Mouse (Mus musculus): Measurements from ENCODE around the gene Sdc1. TPM values are rescaled to one million over a fixed set of nuclear protein-coding genes. Genes with fewer than 3 reads are reported as not detected.

Gene Sdc1
- polyA plus RNA-seq, 1 experiment: 13.3 TPM

- Histone ChIP-seq H3K27ac (ENCODE audit: insufficient read depth, low read depth, low read length) (no peak overlapping the region), H3K36me3 (ENCODE audit: control insufficient read depth, insufficient read depth, low read length) (no peaks in the 10 kb centered on the region), H3K4me1 (ENCODE audit: control insufficient read depth, insufficient read depth, low read length) (no peaks in the 10 kb centered on the region), H3K27me3 (replicated peaks; ENCODE audit: control insufficient read depth, insufficient read depth, low read length) (no peaks in the 10 kb centered on the region), H3K4me3 (ENCODE audit: insufficient read depth, low read depth, low read length) (no peak overlapping the region)
- WGBS: 76% methylated on average over 7 of the region's 7 CpGs
- no peak for DNase-seq
- TF ChIP-seq POLR2A (IDR thresholded peaks at IDR 0.05; ENCODE audit: low read depth, low read length): no peak
- TF ChIP-seq CTCF (conservative IDR thresholded peaks at IDR 0.05; ENCODE audit: insufficient read depth, insufficient read length, low read depth, low read length): no peak
Measured at GRCm38 (mm10) chr12:8824995-8825703, 54.0 kb downstream of the Sdc1 start.

- Histone ChIP-seq H3K27me3 (replicated peaks; ENCODE audit: control insufficient read depth, insufficient read depth, low read length) (no peaks in the 10 kb centered on the region), H3K36me3 (ENCODE audit: control insufficient read depth, insufficient read depth, low read length) (no peaks in the 10 kb centered on the region), H3K4me1 (ENCODE audit: control insufficient read depth, insufficient read depth, low read length) (no peaks in the 10 kb centered on the region), H3K27ac (ENCODE audit: insufficient read depth, low read depth, low read length) (no peak overlapping the region), H3K4me3 (ENCODE audit: insufficient read depth, low read depth, low read length) (no peak overlapping the region)
- TF ChIP-seq CTCF (conservative IDR thresholded peaks at IDR 0.05; ENCODE audit: insufficient read depth, insufficient read length, low read depth, low read length) (no peak), POLR2A (IDR thresholded peaks at IDR 0.05; ENCODE audit: low read depth, low read length) (no peak)
- WGBS: 91% methylated on average over 9 of the region's 9 CpGs
- DNase-seq: no peak
Measured at GRCm38 (mm10) chr12:8827014-8827715, 56.0 kb downstream of the Sdc1 start.

- Histone ChIP-seq H3K36me3 (ENCODE audit: control insufficient read depth, insufficient read depth, low read length) (no peaks in the 10 kb centered on the region), H3K27me3 (replicated peaks; ENCODE audit: control insufficient read depth, insufficient read depth, low read length) (no peaks in the 10 kb centered on the region), H3K4me1 (ENCODE audit: control insufficient read depth, insufficient read depth, low read length) (no peaks in the 10 kb centered on the region), H3K27ac (ENCODE audit: insufficient read depth, low read depth, low read length) (no peak overlapping the region), H3K4me3 (ENCODE audit: insufficient read depth, low read depth, low read length) (no peak overlapping the region)
- 63% methylated on average over 13 of the region's 13 CpGs for WGBS
- no peak for DNase-seq
- TF ChIP-seq POLR2A (IDR thresholded peaks at IDR 0.05; ENCODE audit: low read depth, low read length) (no peak), CTCF (conservative IDR thresholded peaks at IDR 0.05; ENCODE audit: insufficient read depth, insufficient read length, low read depth, low read length) (no peak)
Measured at GRCm38 (mm10) chr12:8829032-8829660, 58.0 kb downstream of the Sdc1 start.

- Histone ChIP-seq H3K4me1 (ENCODE audit: control insufficient read depth, insufficient read depth, low read length) (no peaks in the 10 kb centered on the region), H3K27me3 (replicated peaks; ENCODE audit: control insufficient read depth, insufficient read depth, low read length) (no peaks in the 10 kb centered on the region), H3K36me3 (ENCODE audit: control insufficient read depth, insufficient read depth, low read length) (no peaks in the 10 kb centered on the region), H3K4me3 (ENCODE audit: insufficient read depth, low read depth, low read length) (no peak overlapping the region), H3K27ac (ENCODE audit: insufficient read depth, low read depth, low read length) (no peak overlapping the region)
- WGBS: 86% methylated on average over 5 of the region's 5 CpGs
- TF ChIP-seq CTCF (conservative IDR thresholded peaks at IDR 0.05; ENCODE audit: insufficient read depth, insufficient read length, low read depth, low read length) (no peak), POLR2A (IDR thresholded peaks at IDR 0.05; ENCODE audit: low read depth, low read length) (no peak)
- DNase-seq: no peak
Measured at GRCm38 (mm10) chr12:8829661-8830040, 58.5 kb downstream of the Sdc1 start.

- Histone ChIP-seq H3K27me3 (replicated peaks; ENCODE audit: control insufficient read depth, insufficient read depth, low read length) (no peaks in the 10 kb centered on the region), H3K36me3 (ENCODE audit: control insufficient read depth, insufficient read depth, low read length) (no peaks in the 10 kb centered on the region), H3K4me1 (ENCODE audit: control insufficient read depth, insufficient read depth, low read length) (no peaks in the 10 kb centered on the region), H3K4me3 (ENCODE audit: insufficient read depth, low read depth, low read length) (no peak overlapping the region), H3K27ac (ENCODE audit: insufficient read depth, low read depth, low read length) (no peak overlapping the region)
- 78% methylated on average over 6 of the region's 6 CpGs for WGBS
- TF ChIP-seq POLR2A (IDR thresholded peaks at IDR 0.05; ENCODE audit: low read depth, low read length) (no peak), CTCF (conservative IDR thresholded peaks at IDR 0.05; ENCODE audit: insufficient read depth, insufficient read length, low read depth, low read length) (no peak)
- DNase-seq: no peak
Measured at GRCm38 (mm10) chr12:8830967-8831635, 60.0 kb downstream of the Sdc1 start.

- no peaks in the 10 kb centered on the region for H3K36me3 ChIP-seq (ENCODE audit: control insufficient read depth, insufficient read depth, low read length)
- no peaks in the 10 kb centered on the region for H3K4me1 ChIP-seq (ENCODE audit: control insufficient read depth, insufficient read depth, low read length)
- H3K4me3 ChIP-seq (ENCODE audit: insufficient read depth, low read depth, low read length): no peak overlapping the region
- TF ChIP-seq POLR2A (IDR thresholded peaks at IDR 0.05; ENCODE audit: low read depth, low read length): no peak
- TF ChIP-seq CTCF (conservative IDR thresholded peaks at IDR 0.05; ENCODE audit: insufficient read depth, insufficient read length, low read depth, low read length): no peak
- WGBS: 85% methylated on average over 6 of the region's 6 CpGs
- DNase-seq: no peak
- no peak overlapping the region for H3K27ac ChIP-seq (ENCODE audit: insufficient read depth, low read depth, low read length)
- H3K27me3 ChIP-seq (replicated peaks; ENCODE audit: control insufficient read depth, insufficient read depth, low read length): no peaks in the 10 kb centered on the region
Measured at GRCm38 (mm10) chr12:8831710-8832109, 60.6 kb downstream of the Sdc1 start.

All from kidney, adult 2 months (tissue).